Mouse (Mus musculus): ENCODE results near the gene Sgk2.

The Sgk2 gene

GRCm38 (mm10) chr2:162987218-162987617 lies at the start of gene Sgk2:
Gene Sgk2, plus strand, starts transcription at chr2:162987330.
- DNase-seq (ENCODE audit: low spot score in 2 of 2): peak in 1 of 2 experiments; percentile 23

- no peak for DNase-seq (ENCODE audit: low spot score in 2 of 2)
Observed at GRCm38 (mm10) chr2:162939562-162939961, 47.6 kb upstream of the Sgk2 start.

- no peak for DNase-seq (ENCODE audit: low spot score in 2 of 2)
Observed at GRCm38 (mm10) chr2:162943148-162943846, 43.8 kb upstream of the Sgk2 start, which contains the start of gene L3mbtl1. Gene L3mbtl1, plus strand, starts transcription at chr2:162943472.

GRCm38 (mm10) chr2:162943931-162944330 lies 43.2 kb upstream of the Sgk2 start:
- no peak for DNase-seq (ENCODE audit: low spot score in 2 of 2)

- DNase-seq (ENCODE audit: low spot score in 2 of 2): no peak
Observed at GRCm38 (mm10) chr2:162946964-162947363, 40.2 kb upstream of the Sgk2 start.

GRCm38 (mm10) chr2:162947736-162948135 lies 39.4 kb upstream of the Sgk2 start:
- DNase-seq (ENCODE audit: low spot score in 2 of 2): peak in 1 of 2 experiments; percentile 38

- DNase-seq (ENCODE audit: low spot score in 2 of 2): no peak
Observed at GRCm38 (mm10) chr2:162948221-162948620, 38.9 kb upstream of the Sgk2 start.

- DNase-seq (ENCODE audit: low spot score in 2 of 2): no peak
Observed at GRCm38 (mm10) chr2:162950776-162951175, 36.4 kb upstream of the Sgk2 start.

GRCm38 (mm10) chr2:162956843-162957242 lies 30.3 kb upstream of the Sgk2 start:
- no peak for DNase-seq (ENCODE audit: low spot score in 2 of 2)

GRCm38 (mm10) chr2:162961321-162961720 lies 25.8 kb upstream of the Sgk2 start:
- DNase-seq (ENCODE audit: low spot score in 2 of 2): no peak

GRCm38 (mm10) chr2:162966734-162967133 lies 20.4 kb upstream of the Sgk2 start:
- no peak for DNase-seq (ENCODE audit: low spot score in 2 of 2)

- DNase-seq (ENCODE audit: low spot score in 2 of 2): peak in 1 of 2 experiments; percentile 44
Observed at GRCm38 (mm10) chr2:162968357-162968756, 18.8 kb upstream of the Sgk2 start.

GRCm38 (mm10) chr2:162969101-162969500 lies 18.0 kb upstream of the Sgk2 start:
- no peak for DNase-seq (ENCODE audit: low spot score in 2 of 2)

GRCm38 (mm10) chr2:162970896-162971295 lies 16.2 kb upstream of the Sgk2 start:
- no peak for DNase-seq (ENCODE audit: low spot score in 2 of 2)

GRCm38 (mm10) chr2:162972752-162973151 lies 14.4 kb upstream of the Sgk2 start:
- DNase-seq (ENCODE audit: low spot score in 2 of 2): no peak

- DNase-seq (ENCODE audit: low spot score in 2 of 2): no peak
Observed at GRCm38 (mm10) chr2:162973206-162973605, 13.9 kb upstream of the Sgk2 start.

- peak; percentile 38 to 58 for DNase-seq (ENCODE audit: low spot score in 2 of 2)
Observed at GRCm38 (mm10) chr2:162973637-162974036, 13.5 kb upstream of the Sgk2 start.

GRCm38 (mm10) chr2:162975157-162975775 lies 11.9 kb upstream of the Sgk2 start:
- peak in 1 of 2 experiments; percentile 48 for DNase-seq (ENCODE audit: low spot score in 2 of 2)

GRCm38 (mm10) chr2:162976001-162976400 lies 11.1 kb upstream of the Sgk2 start:
- DNase-seq (ENCODE audit: low spot score in 2 of 2): peak in 1 of 2 experiments; percentile 33

GRCm38 (mm10) chr2:162984381-162984780 lies 2.7 kb upstream of the Sgk2 start:
- DNase-seq (ENCODE audit: low spot score in 2 of 2): no peak

- DNase-seq (ENCODE audit: low spot score in 2 of 2): peak in 1 of 2 experiments; percentile 64
Observed at GRCm38 (mm10) chr2:162985923-162986322, 1.2 kb upstream of the Sgk2 start.

GRCm38 (mm10) chr2:162986764-162987163 lies 366 bp upstream of the Sgk2 start:
- no peak for DNase-seq (ENCODE audit: low spot score in 2 of 2)

GRCm38 (mm10) chr2:162988235-162988634 lies 1.1 kb downstream of the Sgk2 start:
- no peak for DNase-seq (ENCODE audit: low spot score in 2 of 2)
